Mouse (Mus musculus): ENCODE measurements around the gene Duoxa2. TPM values are rescaled to one million over a fixed set of nuclear protein-coding genes. Genes with fewer than 3 reads are reported as not detected.
"Not testable (repeated sequence)": the region's sequence is repeated elsewhere in the genome, so short reads cannot be mapped to it uniquely, and the experiment has no call there.

Gene Duoxa2
- polyA plus RNA-seq, 1 experiment from 2014 or later, result 0.46 TPM

DNA sequence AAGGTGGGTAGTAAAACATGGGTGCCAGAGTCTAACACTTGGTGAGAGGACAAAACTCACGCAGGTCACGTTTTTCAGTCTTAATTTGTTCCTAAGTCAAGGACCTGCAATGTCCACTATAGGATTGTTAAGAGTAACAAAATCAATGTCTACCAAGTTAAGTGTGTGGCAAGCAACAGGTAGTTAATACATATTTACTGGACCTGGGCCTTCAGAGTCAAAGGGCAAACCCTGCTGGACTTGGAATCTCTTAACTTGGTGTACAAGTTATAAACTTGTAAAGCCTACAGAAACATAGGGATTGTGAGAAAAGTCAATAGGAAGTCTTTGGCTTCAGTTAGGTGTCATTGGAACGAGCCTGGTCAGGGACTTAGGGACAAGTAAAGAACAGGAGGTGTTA is 25.9 kb downstream of the Duoxa2 start:
- Histone ChIP-seq H3K27ac (no peak overlapping the region), H3K9me3 (ENCODE audit: control insufficient read depth, low read length) (no peaks in the 10 kb centered on the region), H3K9ac (no peak overlapping the region), H3K4me3 (replicated peaks; ENCODE audit: low read length) (no peak overlapping the region), H3K36me3 (replicated peaks; ENCODE audit: control insufficient read depth, insufficient read depth) (no peaks in the 10 kb centered on the region), H3K4me2 (replicated peaks) (no peak overlapping the region), H3K4me1 (replicated peaks; ENCODE audit: control insufficient read depth, insufficient read depth, low read length) (no peaks in the 10 kb centered on the region), H3K27me3 (ENCODE audit: control insufficient read depth, insufficient read depth, low read length) (no peaks in the 10 kb centered on the region)
- WGBS, result 90% methylated on average over 3 of the region's 3 CpGs
- ATAC-seq (ENCODE audit: low FRiP score) (no peak), DNase-seq (ENCODE audit: low spot score) (no peak)

DNA sequence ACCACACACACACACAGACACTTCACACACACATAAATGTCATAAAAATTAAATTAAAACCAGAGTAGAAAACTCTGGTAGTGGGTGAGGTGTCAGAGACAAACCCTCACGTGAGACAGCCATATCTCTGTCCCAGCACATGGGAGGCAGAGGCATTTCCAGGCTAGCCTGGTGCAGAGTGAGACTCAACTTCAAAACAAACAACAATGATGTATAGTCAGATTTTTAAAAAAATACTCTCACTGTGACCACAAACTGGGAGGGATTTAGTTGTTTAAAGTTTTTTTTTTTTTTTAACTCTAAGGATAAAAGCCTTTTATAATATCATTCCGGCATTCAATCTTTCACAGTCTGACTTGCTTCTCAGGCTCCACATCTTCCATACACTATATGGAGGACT is 26.7 kb downstream of the Duoxa2 start:
- H3K4me1 ChIP-seq (replicated peaks; ENCODE audit: control insufficient read depth, insufficient read depth, low read length), result no peaks in the 10 kb centered on the region
- 79% methylated on average over 2 of the region's 2 CpGs for WGBS
- no peak for ATAC-seq (ENCODE audit: low FRiP score)
- H3K4me2 ChIP-seq (replicated peaks), result no peak overlapping the region
- no peak overlapping the region for H3K27ac ChIP-seq
- H3K9me3 ChIP-seq (ENCODE audit: control insufficient read depth, low read length), result no peaks in the 10 kb centered on the region
- no peak overlapping the region for H3K9ac ChIP-seq
- DNase-seq (ENCODE audit: low spot score), result no peak
- H3K36me3 ChIP-seq (replicated peaks; ENCODE audit: control insufficient read depth, insufficient read depth), result no peaks in the 10 kb centered on the region
- H3K27me3 ChIP-seq (ENCODE audit: control insufficient read depth, insufficient read depth, low read length), result no peaks in the 10 kb centered on the region
- H3K4me3 ChIP-seq (replicated peaks; ENCODE audit: low read length), result no peak overlapping the region

DNA sequence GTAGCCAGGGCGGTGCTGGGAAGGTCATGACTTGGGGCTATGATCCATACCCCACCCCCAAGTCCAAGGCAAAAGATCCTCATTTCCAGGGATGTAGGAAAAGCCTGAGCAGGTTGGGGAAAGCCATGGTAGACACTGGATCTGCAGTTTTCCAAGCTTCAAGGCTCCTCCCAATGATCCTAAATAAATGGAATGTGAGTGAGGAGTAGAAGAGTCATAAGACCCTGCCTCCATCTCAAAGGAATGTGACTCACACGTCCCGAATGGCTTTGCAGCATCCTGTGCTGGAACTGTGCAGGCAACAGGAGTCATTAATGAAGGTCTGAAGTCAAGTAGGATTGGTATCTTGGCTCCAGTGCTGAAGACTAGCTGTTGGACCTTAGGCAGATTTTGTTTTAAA is 29.3 kb downstream of the Duoxa2 start:
- 86% methylated on average over 3 of the region's 3 CpGs for WGBS
- no peak overlapping the region for H3K4me3 ChIP-seq (replicated peaks; ENCODE audit: low read length)
- DNase-seq (ENCODE audit: low spot score) (no peak), ATAC-seq (ENCODE audit: low FRiP score) (no peak)
- H3K27ac ChIP-seq, result no peak overlapping the region
- H3K4me2 ChIP-seq (replicated peaks), result no peak overlapping the region
- no peaks in the 10 kb centered on the region for H3K4me1 ChIP-seq (replicated peaks; ENCODE audit: control insufficient read depth, insufficient read depth, low read length)
- no peaks in the 10 kb centered on the region for H3K9me3 ChIP-seq (ENCODE audit: control insufficient read depth, low read length)
- H3K27me3 ChIP-seq (ENCODE audit: control insufficient read depth, insufficient read depth, low read length), result no peaks in the 10 kb centered on the region
- H3K9ac ChIP-seq, result no peak overlapping the region
- no peaks in the 10 kb centered on the region for H3K36me3 ChIP-seq (replicated peaks; ENCODE audit: control insufficient read depth, insufficient read depth)

DNA sequence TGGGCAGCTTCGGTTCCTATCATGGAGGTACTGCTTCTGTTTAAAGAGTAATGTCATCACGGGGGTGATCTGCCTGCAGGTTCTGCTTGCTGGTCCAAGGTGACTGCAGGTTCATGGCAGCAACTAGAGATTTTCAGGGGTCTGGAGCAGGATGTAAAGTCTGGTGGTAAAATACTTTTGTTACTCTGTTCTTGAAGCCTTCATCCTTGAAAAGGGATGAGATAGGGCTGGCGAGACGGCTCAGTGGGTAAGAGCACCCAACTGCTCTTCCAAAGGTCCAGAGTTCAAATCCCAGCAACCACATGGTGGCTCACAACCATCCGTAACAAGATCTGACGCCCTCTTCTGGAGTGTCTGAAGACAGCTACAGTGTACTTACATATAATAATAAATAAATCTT is 31.6 kb downstream of the Duoxa2 start:
- H3K4me2 ChIP-seq (replicated peaks); H3K36me3 ChIP-seq (replicated peaks; ENCODE audit: control insufficient read depth, insufficient read depth); H3K27ac ChIP-seq; H3K4me3 ChIP-seq (replicated peaks; ENCODE audit: low read length); H3K27me3 ChIP-seq (ENCODE audit: control insufficient read depth, insufficient read depth, low read length); DNase-seq (ENCODE audit: low spot score); H3K9ac ChIP-seq; H3K9me3 ChIP-seq (ENCODE audit: control insufficient read depth, low read length); H3K4me1 ChIP-seq (replicated peaks; ENCODE audit: control insufficient read depth, insufficient read depth, low read length); ATAC-seq (ENCODE audit: low FRiP score): not testable (repeated sequence)
- WGBS, result 88% methylated on average over 4 of the region's 6 CpGs

DNA sequence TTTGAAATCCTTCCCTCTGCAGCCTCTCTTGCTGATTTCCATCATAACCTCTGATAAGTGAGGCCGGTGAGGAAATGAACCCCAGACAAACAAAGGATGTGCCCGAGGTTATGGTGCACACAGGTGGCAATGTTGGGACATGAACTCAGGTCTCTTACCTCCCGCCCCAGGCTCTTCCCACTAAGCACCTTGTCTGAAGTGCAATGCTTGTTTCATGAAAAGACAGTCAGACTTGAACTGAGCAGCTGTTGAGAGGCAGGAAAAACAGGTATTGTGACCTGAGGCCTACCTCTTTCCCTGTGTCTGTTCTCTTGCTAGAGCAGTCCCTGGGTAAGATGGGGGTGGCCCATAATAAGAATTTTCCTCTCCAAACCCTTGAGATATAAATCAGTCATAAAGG is 33.5 kb downstream of the Duoxa2 start:
- Histone ChIP-seq H3K9ac (no peak overlapping the region), H3K4me1 (replicated peaks; ENCODE audit: control insufficient read depth, insufficient read depth, low read length) (no peaks in the 10 kb centered on the region), H3K27ac (no peak overlapping the region), H3K4me3 (replicated peaks; ENCODE audit: low read length) (no peak overlapping the region), H3K27me3 (ENCODE audit: control insufficient read depth, insufficient read depth, low read length) (no peaks in the 10 kb centered on the region), H3K9me3 (ENCODE audit: control insufficient read depth, low read length) (no peaks in the 10 kb centered on the region), H3K4me2 (replicated peaks) (no peak overlapping the region), H3K36me3 (replicated peaks; ENCODE audit: control insufficient read depth, insufficient read depth) (no peaks in the 10 kb centered on the region)
- 89% methylated on average over 3 of the region's 3 CpGs for WGBS
- ATAC-seq (ENCODE audit: low FRiP score) (no peak), DNase-seq (ENCODE audit: low spot score) (no peak)

DNA sequence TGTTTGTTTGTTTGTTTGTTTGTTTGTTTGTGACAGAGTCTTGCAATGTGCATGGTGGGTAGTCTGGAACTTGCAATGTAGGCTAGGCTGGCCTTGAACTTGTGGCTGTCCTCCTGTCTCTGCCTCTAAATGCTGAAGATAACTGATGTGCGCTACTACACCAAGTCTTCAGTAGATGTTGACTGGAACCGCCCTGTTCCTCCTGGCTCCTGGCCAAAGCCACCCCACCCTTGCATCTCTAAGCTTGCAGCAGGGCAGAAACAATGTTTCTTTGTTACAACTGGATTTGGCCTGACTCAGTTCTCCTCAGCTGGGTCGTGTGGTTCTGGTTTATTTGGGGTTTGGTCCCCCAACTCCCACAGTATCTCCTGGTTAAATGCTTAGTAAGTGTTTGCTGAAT is 35.5 kb downstream of the Duoxa2 start:
- no peak overlapping the region for H3K4me2 ChIP-seq (replicated peaks)
- H3K9ac ChIP-seq, result no peak overlapping the region
- H3K27ac ChIP-seq, result no peak overlapping the region
- 53% methylated on average over 3 of the region's 3 CpGs for WGBS
- no peaks in the 10 kb centered on the region for H3K4me1 ChIP-seq (replicated peaks; ENCODE audit: control insufficient read depth, insufficient read depth, low read length)
- DNase-seq (ENCODE audit: low spot score) (no peak), ATAC-seq (ENCODE audit: low FRiP score) (no peak)
- H3K9me3 ChIP-seq (ENCODE audit: control insufficient read depth, low read length), result no peaks in the 10 kb centered on the region
- no peaks in the 10 kb centered on the region for H3K36me3 ChIP-seq (replicated peaks; ENCODE audit: control insufficient read depth, insufficient read depth)
- no peaks in the 10 kb centered on the region for H3K27me3 ChIP-seq (ENCODE audit: control insufficient read depth, insufficient read depth, low read length)
- no peak overlapping the region for H3K4me3 ChIP-seq (replicated peaks; ENCODE audit: low read length)

DNA sequence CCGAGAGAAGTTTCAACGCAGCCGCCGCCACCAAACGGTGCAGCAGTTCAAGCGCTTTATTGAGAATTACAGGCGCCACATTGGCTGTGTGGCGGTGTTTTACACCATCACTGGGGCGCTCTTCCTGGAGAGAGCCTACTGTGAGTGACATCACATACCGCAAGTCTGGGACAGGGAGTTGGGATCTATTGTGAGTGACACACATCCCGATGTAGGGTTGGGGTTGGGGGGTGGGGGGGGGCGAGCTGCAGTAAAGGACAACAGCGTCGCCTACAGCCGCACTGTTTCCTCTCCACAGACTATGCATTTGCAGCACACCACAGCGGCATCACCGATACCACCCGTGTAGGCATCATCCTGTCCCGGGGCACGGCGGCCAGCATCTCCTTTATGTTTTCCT is 38.6 kb downstream of the Duoxa2 start:
- no peaks in the 10 kb centered on the region for H3K4me1 ChIP-seq (replicated peaks; ENCODE audit: control insufficient read depth, insufficient read depth, low read length)
- H3K27ac ChIP-seq, result no peak overlapping the region
- H3K4me2 ChIP-seq (replicated peaks), result peak overlapping the region; percentile 27
- DNase-seq (ENCODE audit: low spot score) (no peak), ATAC-seq (ENCODE audit: low FRiP score) (no peak; the same call in 1 of the 2 replicates)
- WGBS, result 62% methylated on average over 21 of the region's 21 CpGs
- no peaks in the 10 kb centered on the region for H3K27me3 ChIP-seq (ENCODE audit: control insufficient read depth, insufficient read depth, low read length)
- no peaks in the 10 kb centered on the region for H3K9me3 ChIP-seq (ENCODE audit: control insufficient read depth, low read length)
- H3K4me3 ChIP-seq (replicated peaks; ENCODE audit: low read length), result no peak overlapping the region
- H3K36me3 ChIP-seq (replicated peaks; ENCODE audit: control insufficient read depth, insufficient read depth), result no peaks in the 10 kb centered on the region
- H3K9ac ChIP-seq, result no peak overlapping the region

DNA sequence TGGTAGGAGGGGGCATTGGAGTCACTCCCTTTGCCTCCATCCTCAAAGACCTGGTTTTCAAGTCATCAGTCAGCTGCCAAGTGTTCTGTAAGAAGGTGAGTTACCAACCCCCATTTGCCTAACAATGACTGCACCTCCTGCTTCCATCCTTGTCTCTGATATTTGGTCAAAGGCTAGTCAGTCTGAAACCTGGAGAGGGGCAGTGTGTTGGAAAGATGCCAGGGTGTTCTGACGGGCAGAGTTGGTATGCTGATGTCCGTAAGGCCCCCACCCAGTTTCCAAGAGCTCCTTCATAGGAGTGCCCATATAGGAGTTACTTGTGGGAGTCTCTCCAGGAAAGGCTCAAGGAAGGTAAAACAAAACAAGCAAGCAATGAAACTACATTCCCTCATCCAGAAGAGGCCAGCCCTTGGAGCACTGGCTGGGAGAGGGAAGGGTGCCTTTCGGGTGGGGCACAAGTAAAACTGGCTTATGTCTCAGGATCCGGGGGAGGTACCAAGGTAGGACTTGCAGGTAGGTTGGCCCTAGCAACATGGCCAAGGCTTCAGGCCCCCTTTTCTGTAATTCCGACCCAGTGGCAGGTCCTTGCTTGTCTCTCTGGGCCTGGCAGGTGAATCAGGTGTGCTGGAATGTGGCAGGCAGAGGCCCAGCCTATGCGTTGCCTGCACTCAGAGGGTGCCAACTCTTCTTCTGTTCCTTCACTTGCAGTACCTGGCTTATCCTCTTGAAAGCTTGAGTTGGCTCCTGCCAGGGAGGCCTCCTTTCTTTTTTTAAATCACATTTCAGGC is 46.6 kb downstream of the Duoxa2 start:
- Histone ChIP-seq H3K4me2 (replicated peaks) (no peak overlapping the region), H3K27me3 (ENCODE audit: control insufficient read depth, insufficient read depth, low read length) (no peaks in the 10 kb centered on the region), H3K36me3 (replicated peaks; ENCODE audit: control insufficient read depth, insufficient read depth) (no peaks in the 10 kb centered on the region), H3K9me3 (ENCODE audit: control insufficient read depth, low read length) (no peaks in the 10 kb centered on the region), H3K27ac (no peak overlapping the region), H3K4me1 (replicated peaks; ENCODE audit: control insufficient read depth, insufficient read depth, low read length) (peaks cover 21% of the 10 kb centered on the region), H3K9ac (no peak overlapping the region), H3K4me3 (replicated peaks; ENCODE audit: low read length) (no peak overlapping the region)
- DNase-seq (ENCODE audit: low spot score), result no peak
- no peak for ATAC-seq (ENCODE audit: low FRiP score)
- WGBS, result 81% methylated on average over 6 of the region's 6 CpGs

DNA sequence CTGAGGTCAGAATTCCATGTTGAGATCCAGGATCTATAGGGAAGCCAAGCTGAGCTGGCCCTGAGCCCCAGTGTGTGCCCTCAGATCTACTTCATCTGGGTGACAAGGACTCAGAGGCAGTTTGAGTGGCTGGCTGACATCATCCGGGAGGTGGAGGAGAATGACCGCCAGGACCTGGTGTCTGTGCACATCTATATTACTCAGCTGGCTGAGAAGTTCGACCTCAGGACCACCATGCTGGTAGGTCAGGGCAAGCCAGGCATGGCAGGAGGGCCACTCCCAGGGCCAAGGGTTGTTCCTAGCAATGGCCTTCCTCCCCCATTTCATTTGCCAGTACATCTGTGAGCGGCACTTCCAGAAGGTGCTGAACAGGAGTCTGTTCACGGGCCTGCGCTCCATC is 47.5 kb downstream of the Duoxa2 start:
- WGBS, result 87% methylated on average over 6 of the region's 6 CpGs
- H3K27ac ChIP-seq; H3K4me2 ChIP-seq (replicated peaks); DNase-seq (ENCODE audit: low spot score); ATAC-seq (ENCODE audit: low FRiP score); H3K9me3 ChIP-seq (ENCODE audit: control insufficient read depth, low read length); H3K9ac ChIP-seq; H3K4me3 ChIP-seq (replicated peaks; ENCODE audit: low read length); H3K27me3 ChIP-seq (ENCODE audit: control insufficient read depth, insufficient read depth, low read length); H3K36me3 ChIP-seq (replicated peaks; ENCODE audit: control insufficient read depth, insufficient read depth): not testable (repeated sequence)
- H3K4me1 ChIP-seq (replicated peaks; ENCODE audit: control insufficient read depth, insufficient read depth, low read length), result peaks cover 25% of the 10 kb centered on the region

DNA sequence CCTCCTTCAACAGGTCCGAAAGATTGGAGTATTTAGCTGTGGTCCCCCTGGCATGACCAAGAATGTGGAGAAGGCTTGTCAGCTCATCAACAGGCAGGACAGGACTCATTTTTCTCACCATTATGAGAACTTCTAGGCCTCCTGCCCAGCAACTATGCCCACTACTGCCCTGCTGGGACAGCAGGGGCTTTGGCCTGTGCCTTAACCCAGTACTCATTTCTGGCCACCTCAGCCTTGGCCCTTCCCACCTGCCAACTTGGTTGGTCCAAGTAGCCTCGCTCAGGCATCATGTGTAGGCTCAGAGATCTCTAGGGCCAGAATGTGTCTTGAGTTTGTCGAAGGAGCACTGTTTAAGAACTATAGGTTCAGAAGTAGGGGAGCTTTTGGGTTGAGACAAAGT is 48.6 kb downstream of the Duoxa2 start:
- Histone ChIP-seq H3K27me3 (ENCODE audit: control insufficient read depth, insufficient read depth, low read length) (no peaks in the 10 kb centered on the region), H3K9me3 (ENCODE audit: control insufficient read depth, low read length) (no peaks in the 10 kb centered on the region), H3K4me1 (replicated peaks; ENCODE audit: control insufficient read depth, insufficient read depth, low read length) (peaks cover 36% of the 10 kb centered on the region), H3K27ac (0 out of 2 replicates have a peak overlapping the region, but pooled peaks have one; percentile 98), H3K36me3 (replicated peaks; ENCODE audit: control insufficient read depth, insufficient read depth) (no peaks in the 10 kb centered on the region), H3K9ac (no peak overlapping the region), H3K4me3 (replicated peaks; ENCODE audit: low read length) (no peak overlapping the region), H3K4me2 (replicated peaks) (no peak overlapping the region)
- ATAC-seq (ENCODE audit: low FRiP score), result no peak
- WGBS, result 94% methylated on average over 3 of the region's 3 CpGs
- no peak for DNase-seq (ENCODE audit: low spot score)
